Mouse (Mus musculus) liver, postnatal 0 days (tissue): Measurements from ENCODE around the gene Cacnb1.

Experiments
- CTCF ChIP-seq: sonication (generic); IDR thresholded peaks from 2 replicates; pipeline ENCODE4 v1.5.1; 2016; ENCODE audit warnings: antibody characterized with exemption, low read depth
- EP300 ChIP-seq: IDR thresholded peaks from 2 replicates; pipeline ENCODE4 v1.6.1; 2016; ENCODE audit warnings: antibody characterized with exemption, low read depth, mild to moderate bottlenecking

DNA sequence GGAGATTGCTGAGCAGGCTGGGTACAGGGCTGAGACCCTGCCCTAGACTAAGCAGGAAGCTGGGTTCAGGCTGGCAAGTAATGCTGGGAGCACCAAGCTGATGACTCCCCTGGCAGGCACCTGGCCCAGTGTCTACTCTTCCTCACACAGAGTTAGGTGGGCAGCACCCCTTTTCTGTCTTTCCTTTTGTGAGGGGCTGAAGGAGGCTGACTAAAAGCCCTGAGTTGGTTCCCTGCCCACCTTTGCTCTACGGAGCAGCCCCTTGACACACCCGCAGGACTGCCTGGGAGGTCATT is 27.6 kb upstream of the Cacnb1 start:
- no peak for TF ChIP-seq CTCF
- TF ChIP-seq EP300, result no peak
